Mouse (Mus musculus) midbrain, embryonic 15.5 days (tissue): ENCODE results near the gene Actrt3. TPM values are rescaled to one million over a fixed set of nuclear protein-coding genes. Genes with fewer than 3 reads are reported as not detected.

ENCODE experiments used
- ATAC-seq: fragments of 200-750 bp; cut with Nextera tagmentation; replicated peaks from 2 replicates; pipeline ENCODE4 v1.8.0; 2017; ENCODE audit warnings: moderate TSS enrichment
- H3K27ac ChIP-seq: fragments of 300-500 bp; sonication (generic); 2 replicates; pipeline ENCODE4 v1.5.1; 2015; ENCODE audit warnings: mild to moderate bottlenecking, inconsistent platforms
- H3K27me3 ChIP-seq: fragments of 300-500 bp; sonication (generic); replicated peaks from 2 replicates; pipeline ENCODE4 v1.6.1; 2015; ENCODE audit warnings: inconsistent platforms
- H3K36me3 ChIP-seq: fragments of 300-500 bp; sonication (generic); replicated peaks from 2 replicates; pipeline ENCODE4 v1.6.1; 2015; ENCODE audit warnings: inconsistent platforms
- H3K4me1 ChIP-seq: fragments of 300-500 bp; sonication (generic); 2 replicates; pipeline ENCODE4 v1.6.1; 2015; ENCODE audit warnings: inconsistent platforms
- H3K4me2 ChIP-seq: fragments of 300-500 bp; sonication (generic); 2 replicates; pipeline ENCODE4 v1.6.1; 2015; ENCODE audit warnings: inconsistent platforms, mild to moderate bottlenecking, moderate library complexity
- H3K4me3 ChIP-seq: fragments of 300-500 bp; sonication (generic); 2 replicates; pipeline ENCODE4 v1.5.1; 2015; ENCODE audit warnings: mild to moderate bottlenecking, inconsistent platforms
- H3K9ac ChIP-seq: fragments of 300-500 bp; sonication (generic); 2 replicates; pipeline ENCODE4 v1.6.1; 2015; ENCODE audit warnings: mild to moderate bottlenecking, inconsistent platforms
- H3K9me3 ChIP-seq: fragments of 300-500 bp; sonication (generic); 2 replicates; pipeline ENCODE4 v1.6.1; 2016; ENCODE audit warnings: inconsistent platforms
- WGBS: fragments of 180-500 bp; shearing (Covaris S2); methylation state at CpG from one replicate; pipeline ENCODE4 v1.1.7; 2015; ENCODE audit warnings: mixed read lengths; 5-methylcytosine and 5-hydroxymethylcytosine counted together
- polyA plus RNA-seq: library from polyadenylated mRNA; unstranded; fragments of >200 nt; fragmentation: Nextera tagmentation; extraction: Ambion mirVana; gene quantifications from 2 replicates; pipeline ENCODE4 v1.2.1, GENCODE M21; 2015

Actrt3 gene
- 0.22 and 0.56 TPM in 2 replicates for polyA plus RNA-seq

- Histone ChIP-seq H3K9me3 (no peaks in the 10 kb centered on the region), H3K27ac (peak within 1 kb of the TSS; percentile 75), H3K4me3 (peak within 1 kb of the TSS; percentile 81), H3K36me3 (peaks cover 4% of the 10 kb centered on the region), H3K4me1 (peaks cover 30% of the 10 kb centered on the region), H3K27me3 (no peaks in the 10 kb centered on the region), H3K9ac (peak within 1 kb of the TSS; percentile 62), H3K4me2 (peak within 1 kb of the TSS; percentile 89)
- ATAC-seq: no peak
- WGBS: 1% methylated on average over 32 of the region's 32 CpGs
Observed at GRCm38 (mm10) chr3:30599711-30600545, at the start of gene Actrt3. Gene Actrt3, minus strand, starts transcription at chr3:30599939.

GRCm38 (mm10) chr3:30648466-30648865 is 48.7 kb upstream of the Actrt3 start:
- ATAC-seq: no peak
- peaks cover 20% of the 10 kb centered on the region for H3K27me3 ChIP-seq
- no peak overlapping the region for H3K9ac ChIP-seq
- H3K4me3 ChIP-seq: no peak overlapping the region
- H3K27ac ChIP-seq: no peak overlapping the region
- no peak overlapping the region for H3K4me2 ChIP-seq
- no peaks in the 10 kb centered on the region for H3K36me3 ChIP-seq
- H3K9me3 ChIP-seq: no peaks in the 10 kb centered on the region
- WGBS: 92% methylated on average over 2 of the region's 2 CpGs
- peaks cover 14% of the 10 kb centered on the region for H3K4me1 ChIP-seq

GRCm38 (mm10) chr3:30647440-30648090 is 47.8 kb upstream of the Actrt3 start, which contains the start of gene Lrrc34:
Gene Lrrc34, minus strand, starts transcription at chr3:30647869.
- ATAC-seq: peak; percentile 76
- Histone ChIP-seq H3K4me2 (peak within 1 kb of the TSS; percentile 66), H3K27me3 (peaks cover 20% of the 10 kb centered on the region), H3K36me3 (no peaks in the 10 kb centered on the region), H3K4me3 (peak within 1 kb of the TSS; percentile 34), H3K27ac (no peak within 1 kb of the TSS), H3K4me1 (peaks cover 14% of the 10 kb centered on the region), H3K9ac (peak within 1 kb of the TSS; percentile 41; the same call in 1 of the 2 replicates), H3K9me3 (no peaks in the 10 kb centered on the region)
- 3% methylated on average over 25 of the region's 25 CpGs for WGBS

- Histone ChIP-seq H3K4me2 (no peak overlapping the region), H3K9ac (no peak overlapping the region), H3K27ac (no peak overlapping the region), H3K4me1 (peaks cover 14% of the 10 kb centered on the region), H3K4me3 (no peak overlapping the region), H3K9me3 (no peaks in the 10 kb centered on the region), H3K36me3 (no peaks in the 10 kb centered on the region), H3K27me3 (peaks cover 20% of the 10 kb centered on the region)
- WGBS: 59% methylated on average over 8 of the region's 8 CpGs
- no peak for ATAC-seq
Observed at GRCm38 (mm10) chr3:30646761-30647160, 47.0 kb upstream of the Actrt3 start.

- no peak within 1 kb of the TSS for H3K27ac ChIP-seq
- H3K9ac ChIP-seq: no peak within 1 kb of the TSS
- H3K36me3 ChIP-seq: no peaks in the 10 kb centered on the region
- peaks cover 10% of the 10 kb centered on the region for H3K27me3 ChIP-seq
- no peak within 1 kb of the TSS for H3K4me2 ChIP-seq
- H3K9me3 ChIP-seq: no peaks in the 10 kb centered on the region
- peaks cover 4% of the 10 kb centered on the region for H3K4me1 ChIP-seq
- no peak within 1 kb of the TSS for H3K4me3 ChIP-seq
- WGBS: 74% methylated on average over 2 of the region's 2 CpGs
- ATAC-seq: no peak
Observed at GRCm38 (mm10) chr3:30644207-30644606, 44.5 kb upstream of the Actrt3 start, which contains the start of gene Lrriq4. Gene Lrriq4, plus strand, starts transcription at chr3:30644507.

GRCm38 (mm10) chr3:30635629-30636028 is 35.9 kb upstream of the Actrt3 start:
- no peak for ATAC-seq
- Histone ChIP-seq H3K4me1 (no peaks in the 10 kb centered on the region), H3K27me3 (no peaks in the 10 kb centered on the region), H3K4me2 (no peak overlapping the region), H3K9ac (no peak overlapping the region), H3K9me3 (no peaks in the 10 kb centered on the region), H3K27ac (no peak overlapping the region), H3K36me3 (no peaks in the 10 kb centered on the region), H3K4me3 (no peak overlapping the region)
- 81% methylated on average over 4 of the region's 4 CpGs for WGBS

- H3K9me3 ChIP-seq: no peaks in the 10 kb centered on the region
- H3K4me3 ChIP-seq: no peak overlapping the region
- H3K27me3 ChIP-seq: no peaks in the 10 kb centered on the region
- no peak overlapping the region for H3K9ac ChIP-seq
- H3K36me3 ChIP-seq: no peaks in the 10 kb centered on the region
- H3K27ac ChIP-seq: no peak overlapping the region
- no peaks in the 10 kb centered on the region for H3K4me1 ChIP-seq
- 56% methylated on average over 3 of the region's 3 CpGs for WGBS
- no peak overlapping the region for H3K4me2 ChIP-seq
- no peak for ATAC-seq
Observed at GRCm38 (mm10) chr3:30633681-30634080, 33.9 kb upstream of the Actrt3 start.

GRCm38 (mm10) chr3:30620132-30620531 is 20.4 kb upstream of the Actrt3 start:
- Histone ChIP-seq H3K27ac (no peak overlapping the region), H3K4me2 (no peak overlapping the region), H3K4me3 (no peak overlapping the region), H3K36me3 (peaks cover 30% of the 10 kb centered on the region), H3K9ac (no peak overlapping the region), H3K4me1 (no peaks in the 10 kb centered on the region), H3K9me3 (no peaks in the 10 kb centered on the region), H3K27me3 (no peaks in the 10 kb centered on the region)
- no peak for ATAC-seq
- WGBS: 90% methylated on average over 8 of the region's 8 CpGs

GRCm38 (mm10) chr3:30610930-30611329 is 11.2 kb upstream of the Actrt3 start:
- H3K9ac ChIP-seq: no peak overlapping the region
- 92% methylated on average over 4 of the region's 4 CpGs for WGBS
- no peak overlapping the region for H3K27ac ChIP-seq
- H3K4me3 ChIP-seq: no peak overlapping the region
- no peaks in the 10 kb centered on the region for H3K9me3 ChIP-seq
- H3K4me2 ChIP-seq: no peak overlapping the region
- peaks cover 56% of the 10 kb centered on the region for H3K36me3 ChIP-seq
- ATAC-seq: no peak
- no peaks in the 10 kb centered on the region for H3K27me3 ChIP-seq
- peaks cover 8% of the 10 kb centered on the region for H3K4me1 ChIP-seq

GRCm38 (mm10) chr3:30608999-30609398 is 9.3 kb upstream of the Actrt3 start:
- 97% methylated on average over 3 of the region's 3 CpGs for whole genome bisulfite sequencing
- Histone ChIP-seq H3K4me2 (no peak overlapping the region), H3K4me3 (no peak overlapping the region), H3K9me3 (no peaks in the 10 kb centered on the region), H3K36me3 (peaks cover 47% of the 10 kb centered on the region), H3K27me3 (no peaks in the 10 kb centered on the region), H3K9ac (no peak overlapping the region), H3K27ac (no peak overlapping the region), H3K4me1 (peaks cover 16% of the 10 kb centered on the region)
- no peak for ATAC-seq

GRCm38 (mm10) chr3:30603256-30603655 is 3.5 kb upstream of the Actrt3 start:
- Histone ChIP-seq H3K9me3 (no peaks in the 10 kb centered on the region), H3K4me2 (peak overlapping the region; percentile 89), H3K4me1 (peaks cover 32% of the 10 kb centered on the region), H3K4me3 (peak overlapping the region; percentile 81), H3K27me3 (no peaks in the 10 kb centered on the region), H3K36me3 (peaks cover 15% of the 10 kb centered on the region), H3K9ac (peak overlapping the region; percentile 74; the same call in 1 of the 2 replicates), H3K27ac (no peak overlapping the region)
- ATAC-seq: no peak
- WGBS: 26% methylated on average over 10 of the region's 10 CpGs

- ATAC-seq: no peak
- Histone ChIP-seq H3K4me2 (peak overlapping the region; percentile 89), H3K9me3 (no peaks in the 10 kb centered on the region), H3K9ac (peak overlapping the region; percentile 74), H3K36me3 (peaks cover 13% of the 10 kb centered on the region), H3K27ac (peak overlapping the region; percentile 97), H3K27me3 (no peaks in the 10 kb centered on the region), H3K4me1 (peaks cover 30% of the 10 kb centered on the region), H3K4me3 (peak overlapping the region; percentile 81)
- under 1% methylated on average over 27 of the region's 27 CpGs for WGBS
Observed at GRCm38 (mm10) chr3:30602740-30603098, 3.0 kb upstream of the Actrt3 start.
